Mouse (Mus musculus): ENCODE results near the gene Plcd3. TPM values are rescaled to one million over a fixed set of nuclear protein-coding genes. Genes with fewer than 3 reads are reported as not detected.
A peak's percentile ranks its signal among the peaks of the same experiment; 100 is the strongest.

The Plcd3 gene
- total and polyA plus RNA-seq, 3 experiments, result 7.1 to 24.3 (median 11.3) TPM

GRCm38 (mm10) chr11:103093862-103094833 is 7.3 kb downstream of the Plcd3 start (continued):
- peak; percentile 64 for TF ChIP-seq ELF1 (IDR thresholded peaks at IDR 0.05; ENCODE audit: low read depth, low read length)

GRCm38 (mm10) chr11:103093306-103093705 is 8.2 kb downstream of the Plcd3 start:
- peak; percentile 81 for TF ChIP-seq BHLHE40 (IDR thresholded peaks at IDR 0.05; ENCODE audit: low read depth, low read length)
- TF ChIP-seq ZMIZ1 (IDR thresholded peaks at IDR 0.05; ENCODE audit: low read depth, low read length), result no peak
- peak; percentile 71 for TF ChIP-seq ZNF384 (IDR thresholded peaks at IDR 0.05; ENCODE audit: low read depth, low read length)
- Histone ChIP-seq H3K27ac (ENCODE audit: insufficient read depth, low read depth) (peak overlapping the region; percentile 99), H3K79me2 (replicated peaks; ENCODE audit: control insufficient read depth, extremely low read depth, insufficient read depth, poor library complexity, severe bottlenecking) (peaks cover 8% of the 10 kb centered on the region; the same call in 1 of the 2 replicates), H3K4me3 (replicated peaks in 1 of 3; ENCODE audit: low read depth in 2 of 3, low read length in 2 of 3, poor library complexity in 1 of 3) (peak overlapping the region in 1 of 3 experiments; percentile 25), H3K27me3 (replicated peaks) (no peaks in the 10 kb centered on the region), H3K36me3 (replicated peaks in 1 of 2; ENCODE audit: control insufficient read depth in 1 of 2, insufficient read depth in 1 of 2, low read length in 1 of 2) (peaks cover 0 to 13% of the 10 kb centered on the region in 2 experiments), H3K9ac (ENCODE audit: insufficient read depth, low read depth) (peak overlapping the region; percentile 12; the same call in 1 of the 2 replicates), H3K4me1 (ENCODE audit: control insufficient read depth in 1 of 2, insufficient read depth in 2 of 2) (peaks cover 26 to 44% of the 10 kb centered on the region in 2 experiments), H3K4me2 (ENCODE audit: insufficient read depth, low read depth, poor library complexity, severe bottlenecking) (peak overlapping the region; percentile 54), H3K9me3 (replicated peaks; ENCODE audit: low read length) (no peaks in the 10 kb centered on the region)
- dilution Hi-C loops (cut with MboI; ENCODE audit: extremely low pct_ligation_motif_present, extremely low pct_unique_long_range_greater_than_20kb, low sequenced_read_pairs), result no loop called here
- in situ Hi-C loops (cut with MboI; ENCODE audit: low pct_ligation_motif_present, low pct_unique_long_range_greater_than_20kb, low sequenced_read_pairs), result no loop called here
- DNase-seq (ENCODE audit: extremely low read depth), result no peak

- no peaks in the 10 kb centered on the region for H3K79me2 ChIP-seq (replicated peaks; ENCODE audit: control insufficient read depth, extremely low read depth, insufficient read depth, poor library complexity, severe bottlenecking)
- no peaks in the 10 kb centered on the region for H3K27me3 ChIP-seq (replicated peaks)
- H3K4me1 ChIP-seq (ENCODE audit: control insufficient read depth in 1 of 2, insufficient read depth in 2 of 2), result peaks cover 0 to 7% of the 10 kb centered on the region in 2 experiments; a peak in 1 of 4 replicates
- no peak overlapping the region for H3K4me3 ChIP-seq (replicated peaks in 1 of 3; ENCODE audit: low read depth in 2 of 3, low read length in 2 of 3, poor library complexity in 1 of 3)
- H3K27ac ChIP-seq (ENCODE audit: insufficient read depth, low read depth), result no peak overlapping the region
- H3K9ac ChIP-seq (ENCODE audit: insufficient read depth, low read depth), result no peak overlapping the region
- in situ Hi-C loops (cut with MboI; ENCODE audit: low pct_ligation_motif_present, low pct_unique_long_range_greater_than_20kb, low sequenced_read_pairs), result no loop called here
- TF ChIP-seq ZKSCAN1 (IDR thresholded peaks at IDR 0.05; ENCODE audit: borderline replicate concordance, low read depth, low read length) (no peak), KAT2A (IDR thresholded peaks at IDR 0.05; ENCODE audit: insufficient replicate concordance, low read length) (no peak), BHLHE40 (IDR thresholded peaks at IDR 0.05; ENCODE audit: low read depth, low read length) (no peak)
- dilution Hi-C loops (cut with MboI; ENCODE audit: extremely low pct_ligation_motif_present, extremely low pct_unique_long_range_greater_than_20kb, low sequenced_read_pairs), result no loop called here
- H3K4me2 ChIP-seq (ENCODE audit: insufficient read depth, low read depth, poor library complexity, severe bottlenecking), result no peak overlapping the region
- H3K9me3 ChIP-seq (replicated peaks; ENCODE audit: low read length), result no peaks in the 10 kb centered on the region
- no peak for DNase-seq (ENCODE audit: extremely low read depth)
- H3K36me3 ChIP-seq (replicated peaks in 1 of 2; ENCODE audit: control insufficient read depth in 1 of 2, insufficient read depth in 1 of 2, low read length in 1 of 2), result peaks cover 35 to 49% of the 10 kb centered on the region in 2 experiments
Observed at GRCm38 (mm10) chr11:103081631-103082030, 19.8 kb downstream of the Plcd3 start.

Data from CH12.LX (cell line).